Mouse (Mus musculus): ENCODE measurements around the gene Mast3.

GRCm38 (mm10) chr8:70853863-70854262 lies 49.0 kb upstream of the Mast3 start:
- TF ChIP-seq CEBPB (IDR thresholded peaks at IDR 0.05; ENCODE audit: low read depth) (no peak), CTCF (IDR thresholded peaks at IDR 0.05; ENCODE audit: control insufficient read depth, insufficient read depth, insufficient read length) (no peak), USF1 (IDR thresholded peaks at IDR 0.05; ENCODE audit: low read depth) (no peak), MYOD1 (IDR thresholded peaks at IDR 0.05; ENCODE audit: control insufficient read depth, insufficient read length, low read depth) (no peak), MYOG (IDR thresholded peaks at IDR 0.05; ENCODE audit: control insufficient read depth, extremely low read depth, insufficient read length) (no peak)
